Mouse (Mus musculus) 3T3-L1 (cell line): Measurements from ENCODE around the gene Trim44.

Experiments
- DNase-seq: peaks from one replicate; pipeline ENCODE4 v3.0.0-alpha.2; 2015; ENCODE audit warnings: low read depth, low spot score

Gene Trim44

GRCm38 (mm10) chr2:102407363-102408184 is at the start of gene Trim44:
Gene Trim44 (minus strand): TSS chr2:102407828.
- no peak for DNase-seq

- no peak for DNase-seq
Observed at GRCm38 (mm10) chr2:102455126-102455525, 47.5 kb upstream of the Trim44 start.

- DNase-seq: peak; percentile 68
Observed at GRCm38 (mm10) chr2:102453447-102453846, 45.8 kb upstream of the Trim44 start.

GRCm38 (mm10) chr2:102451671-102452549 is 44.3 kb upstream of the Trim44 start, which contains the start of gene Fjx1:
Gene Fjx1 (minus strand): TSS chr2:102452499.
- DNase-seq: peak; percentile 33

- no peak for DNase-seq
Observed at GRCm38 (mm10) chr2:102450761-102451670, 43.4 kb upstream of the Trim44 start.

- DNase-seq: no peak
Observed at GRCm38 (mm10) chr2:102450248-102450760, 42.7 kb upstream of the Trim44 start.

GRCm38 (mm10) chr2:102449630-102450247 is 42.1 kb upstream of the Trim44 start:
- DNase-seq: no peak

GRCm38 (mm10) chr2:102449056-102449455 is 41.4 kb upstream of the Trim44 start:
- no peak for DNase-seq

GRCm38 (mm10) chr2:102447831-102448230 is 40.2 kb upstream of the Trim44 start:
- DNase-seq: no peak

- no peak for DNase-seq
Observed at GRCm38 (mm10) chr2:102446851-102447250, 39.2 kb upstream of the Trim44 start.

- no peak for DNase-seq
Observed at GRCm38 (mm10) chr2:102437357-102438030, 29.9 kb upstream of the Trim44 start.

GRCm38 (mm10) chr2:102433879-102434278 is 26.3 kb upstream of the Trim44 start:
- DNase-seq: no peak

GRCm38 (mm10) chr2:102431084-102431483 is 23.5 kb upstream of the Trim44 start:
- no peak for DNase-seq

GRCm38 (mm10) chr2:102427974-102428373 is 20.3 kb upstream of the Trim44 start:
- no peak for DNase-seq

- no peak for DNase-seq
Observed at GRCm38 (mm10) chr2:102426434-102426833, 18.8 kb upstream of the Trim44 start.

GRCm38 (mm10) chr2:102416149-102416743 is 8.6 kb upstream of the Trim44 start:
- DNase-seq: no peak

- DNase-seq: no peak
Observed at GRCm38 (mm10) chr2:102412738-102413137, 5.1 kb upstream of the Trim44 start.

GRCm38 (mm10) chr2:102410615-102411014 is 3.0 kb upstream of the Trim44 start:
- peak; percentile 80 for DNase-seq

- no peak for DNase-seq
Observed at GRCm38 (mm10) chr2:102409741-102410140, 2.1 kb upstream of the Trim44 start.
